Mouse (Mus musculus) midbrain, embryonic 12.5 days (tissue): Measurements from ENCODE around the gene Tsen2. TPM values are rescaled to one million over a fixed set of nuclear protein-coding genes. Genes with fewer than 3 reads are reported as not detected.

Experiments
- ATAC-seq: fragments of 200-750 bp; cut with Nextera tagmentation; 2 replicates; pipeline ENCODE4 v1.8.0; 2017; ENCODE audit warnings: low read depth, moderate TSS enrichment, moderate library complexity; ENCODE audit not compliant: low FRiP score
- H3K27ac ChIP-seq: fragments of 300-500 bp; sonication (generic); replicated peaks from 2 replicates; pipeline ENCODE4 v1.5.1; 2016; ENCODE audit warnings: mild to moderate bottlenecking
- H3K27me3 ChIP-seq: fragments of 300-500 bp; sonication (generic); 2 replicates; pipeline ENCODE4 v1.6.1; 2016; ENCODE audit warnings: mild to moderate bottlenecking
- H3K36me3 ChIP-seq: fragments of 300-500 bp; sonication (generic); 2 replicates; pipeline ENCODE4 v1.6.1; 2016
- H3K4me1 ChIP-seq: fragments of 300-500 bp; sonication (generic); 2 replicates; pipeline ENCODE4 v1.6.1; 2016
- H3K4me2 ChIP-seq: fragments of 300-500 bp; sonication (generic); replicated peaks from 2 replicates; pipeline ENCODE4 v1.6.1; 2016; ENCODE audit warnings: mild to moderate bottlenecking, moderate library complexity
- H3K4me3 ChIP-seq: fragments of 300-500 bp; sonication (generic); 2 replicates; pipeline ENCODE4 v1.5.1; 2016; ENCODE audit warnings: mild to moderate bottlenecking
- H3K9ac ChIP-seq: fragments of 300-500 bp; sonication (generic); replicated peaks from 2 replicates; pipeline ENCODE4 v1.6.1; 2016; ENCODE audit warnings: mild to moderate bottlenecking, moderate library complexity
- H3K9me3 ChIP-seq: fragments of 300-500 bp; sonication (generic); 2 replicates; pipeline ENCODE4 v1.6.1; 2016; ENCODE audit warnings: mild to moderate bottlenecking
- WGBS: fragments of 180-500 bp; shearing (Covaris S2); methylation state at CpG from one replicate; pipeline ENCODE4 v1.1.7; 2016; 5-methylcytosine and 5-hydroxymethylcytosine counted together
- polyA plus RNA-seq: library from polyadenylated mRNA; unstranded; fragments of >200 nt; fragmentation: Nextera tagmentation; extraction: Ambion mirVana; gene quantifications from 2 replicates; pipeline ENCODE4 v1.2.1, GENCODE M21; 2016

The Tsen2 gene
- 29.9 and 30.5 TPM in 2 replicates for polyA plus RNA-seq

GRCm38 (mm10) chr6:115544442-115544970 is at the start of gene Tsen2:
Gene Tsen2 (plus strand): TSS chr6:115544664.
- H3K27me3 ChIP-seq, result no peaks in the 10 kb centered on the region
- H3K36me3 ChIP-seq, result peaks cover 13% of the 10 kb centered on the region
- peak within 1 kb of the TSS; percentile 75 for H3K9ac ChIP-seq
- peaks cover 11% of the 10 kb centered on the region for H3K4me1 ChIP-seq
- peak; percentile 95 for ATAC-seq
- under 1% methylated on average over 38 of the region's 38 CpGs for WGBS
- H3K27ac ChIP-seq, result peak within 1 kb of the TSS; percentile 69
- H3K4me2 ChIP-seq, result peak within 1 kb of the TSS; percentile 65
- H3K9me3 ChIP-seq, result no peaks in the 10 kb centered on the region
- H3K4me3 ChIP-seq, result peak within 1 kb of the TSS; percentile 70

GRCm38 (mm10) chr6:115499540-115499939 is 44.9 kb upstream of the Tsen2 start:
- Histone ChIP-seq H3K9me3 (no peaks in the 10 kb centered on the region), H3K4me1 (no peaks in the 10 kb centered on the region), H3K27me3 (no peaks in the 10 kb centered on the region), H3K36me3 (no peaks in the 10 kb centered on the region), H3K27ac (no peak overlapping the region), H3K4me3 (no peak overlapping the region), H3K4me2 (no peak overlapping the region), H3K9ac (no peak overlapping the region)
- ATAC-seq, result no peak
- WGBS, result 86% methylated on average over 14 of the region's 14 CpGs

DNA sequence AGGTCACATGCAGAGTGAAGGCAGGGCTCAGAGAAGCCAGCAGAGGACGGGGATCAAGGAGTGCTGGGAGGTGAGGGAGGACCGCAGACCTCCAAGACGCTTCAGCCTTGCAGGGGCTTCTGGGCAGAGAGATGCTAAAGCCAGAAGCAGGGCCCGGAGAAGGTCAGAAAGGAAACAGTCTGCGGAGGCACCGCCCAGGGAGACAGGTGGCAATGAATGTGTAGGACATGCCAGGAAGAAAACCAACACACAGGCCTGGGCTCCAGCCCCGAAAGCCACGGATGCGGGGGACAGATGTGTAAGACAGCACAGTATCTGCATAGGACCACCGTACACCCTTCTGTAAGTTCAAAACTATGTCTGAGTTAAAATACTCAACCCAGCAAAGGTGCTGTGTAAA is 44.2 kb upstream of the Tsen2 start:
- WGBS, result 89% methylated on average over 10 of the region's 10 CpGs
- Histone ChIP-seq H3K9me3 (no peaks in the 10 kb centered on the region), H3K9ac (no peak overlapping the region), H3K27ac (no peak overlapping the region), H3K4me2 (no peak overlapping the region), H3K4me3 (no peak overlapping the region), H3K4me1 (no peaks in the 10 kb centered on the region), H3K36me3 (no peaks in the 10 kb centered on the region), H3K27me3 (no peaks in the 10 kb centered on the region)
- no peak for ATAC-seq

DNA sequence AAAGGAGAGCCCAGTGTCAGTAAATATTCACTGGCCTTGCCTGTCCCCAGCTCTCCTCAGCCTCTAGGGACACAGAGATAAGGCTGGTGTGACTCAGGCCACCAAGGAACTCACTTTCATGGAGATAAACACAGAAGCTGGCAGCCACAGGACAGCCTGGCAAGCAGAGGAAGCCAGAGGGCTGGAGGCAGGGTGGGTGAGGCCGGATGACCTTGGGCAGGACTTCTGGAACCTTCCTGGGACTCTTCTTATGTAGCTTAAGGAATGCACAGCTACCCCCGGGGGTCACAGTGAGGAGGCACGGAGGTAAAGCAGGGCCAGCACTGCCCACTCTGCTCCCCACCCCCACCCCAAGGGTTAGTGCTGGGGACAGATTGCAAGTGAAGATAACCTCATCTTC is 43.3 kb upstream of the Tsen2 start:
- no peaks in the 10 kb centered on the region for H3K9me3 ChIP-seq
- WGBS, result 59% methylated on average over 3 of the region's 3 CpGs
- ATAC-seq, result no peak
- H3K9ac ChIP-seq, result no peak overlapping the region
- H3K4me2 ChIP-seq, result no peak overlapping the region
- H3K27me3 ChIP-seq, result no peaks in the 10 kb centered on the region
- no peaks in the 10 kb centered on the region for H3K36me3 ChIP-seq
- H3K4me1 ChIP-seq, result no peaks in the 10 kb centered on the region
- no peak overlapping the region for H3K4me3 ChIP-seq
- H3K27ac ChIP-seq, result no peak overlapping the region

DNA sequence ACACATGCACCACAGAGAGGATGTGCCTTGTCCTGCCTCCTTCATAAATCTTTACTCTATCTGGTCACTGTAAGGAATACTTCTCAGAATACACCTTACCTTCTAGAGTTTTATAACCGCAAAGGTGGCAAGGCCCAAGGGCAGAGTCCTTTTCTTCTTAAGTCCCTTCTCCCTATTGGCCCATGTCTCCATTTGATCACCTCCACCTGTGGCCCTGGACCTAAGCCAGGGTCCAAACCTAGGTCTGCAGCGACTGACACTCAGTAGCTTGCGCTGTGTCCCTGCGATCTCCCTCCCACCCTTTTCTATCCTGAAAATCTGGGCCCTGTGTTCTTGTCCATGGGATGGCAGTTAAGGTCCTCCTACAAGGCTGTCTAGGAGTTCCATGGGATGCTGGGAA is 41.4 kb upstream of the Tsen2 start:
- no peak overlapping the region for H3K27ac ChIP-seq
- no peak overlapping the region for H3K9ac ChIP-seq
- WGBS, result 95% methylated on average over 4 of the region's 4 CpGs
- H3K4me3 ChIP-seq, result no peak overlapping the region
- H3K9me3 ChIP-seq, result no peaks in the 10 kb centered on the region
- no peak overlapping the region for H3K4me2 ChIP-seq
- H3K4me1 ChIP-seq, result no peaks in the 10 kb centered on the region
- no peaks in the 10 kb centered on the region for H3K36me3 ChIP-seq
- no peaks in the 10 kb centered on the region for H3K27me3 ChIP-seq
- ATAC-seq, result no peak

- H3K4me2 ChIP-seq, result no peak overlapping the region
- WGBS, result 87% methylated on average over 10 of the region's 10 CpGs
- H3K4me3 ChIP-seq, result no peak overlapping the region
- no peaks in the 10 kb centered on the region for H3K9me3 ChIP-seq
- H3K4me1 ChIP-seq, result no peaks in the 10 kb centered on the region
- no peak for ATAC-seq
- H3K9ac ChIP-seq, result no peak overlapping the region
- no peaks in the 10 kb centered on the region for H3K36me3 ChIP-seq
- H3K27ac ChIP-seq, result no peak overlapping the region
- H3K27me3 ChIP-seq, result no peaks in the 10 kb centered on the region
Observed at GRCm38 (mm10) chr6:115503549-115504159, 40.8 kb upstream of the Tsen2 start.

GRCm38 (mm10) chr6:115504160-115504558 is 40.3 kb upstream of the Tsen2 start:
- 93% methylated on average over 3 of the region's 3 CpGs for WGBS
- Histone ChIP-seq H3K9me3 (no peaks in the 10 kb centered on the region), H3K27ac (no peak overlapping the region), H3K4me2 (no peak overlapping the region), H3K4me3 (no peak overlapping the region), H3K36me3 (no peaks in the 10 kb centered on the region), H3K4me1 (no peaks in the 10 kb centered on the region), H3K9ac (no peak overlapping the region), H3K27me3 (no peaks in the 10 kb centered on the region)
- no peak for ATAC-seq

GRCm38 (mm10) chr6:115504915-115505314 is 39.5 kb upstream of the Tsen2 start:
- 83% methylated on average over 5 of the region's 5 CpGs for WGBS

DNA sequence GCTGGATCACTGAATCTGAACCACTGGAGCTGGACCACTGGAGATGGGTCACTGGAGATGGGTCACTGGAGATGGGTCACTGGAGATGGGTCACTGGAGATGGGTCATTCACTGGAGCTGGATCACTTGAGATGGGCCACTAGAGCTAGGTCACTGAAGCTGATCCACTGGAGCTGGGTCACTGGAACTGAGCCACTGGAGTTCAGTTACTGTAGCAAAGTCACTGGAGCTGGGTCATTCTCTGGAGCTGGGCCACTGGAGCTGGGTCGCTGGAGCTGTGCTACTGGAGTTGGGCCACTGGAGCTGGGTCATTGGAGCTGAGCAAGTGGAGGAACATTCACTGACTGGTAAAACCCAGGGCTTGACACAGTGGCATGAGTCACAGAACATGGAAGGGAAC is 38.0 kb upstream of the Tsen2 start:
- WGBS, result 85% methylated on average over 1 of the region's 1 CpGs
- H3K27ac ChIP-seq, result no peak overlapping the region
- H3K9ac ChIP-seq, result no peak overlapping the region
- no peaks in the 10 kb centered on the region for H3K36me3 ChIP-seq
- no peaks in the 10 kb centered on the region for H3K4me1 ChIP-seq
- no peaks in the 10 kb centered on the region for H3K27me3 ChIP-seq
- no peak overlapping the region for H3K4me2 ChIP-seq
- H3K4me3 ChIP-seq, result no peak overlapping the region
- ATAC-seq, result no peak
- no peaks in the 10 kb centered on the region for H3K9me3 ChIP-seq

More at GRCm38 (mm10) chr6:115504915-115505314, 39.5 kb upstream of the Tsen2 start:
- Histone ChIP-seq H3K27ac (no peak overlapping the region), H3K27me3 (no peaks in the 10 kb centered on the region), H3K4me2 (no peak overlapping the region), H3K4me1 (no peaks in the 10 kb centered on the region), H3K9ac (no peak overlapping the region), H3K36me3 (no peaks in the 10 kb centered on the region), H3K4me3 (no peak overlapping the region), H3K9me3 (no peaks in the 10 kb centered on the region)
- ATAC-seq, result no peak

DNA sequence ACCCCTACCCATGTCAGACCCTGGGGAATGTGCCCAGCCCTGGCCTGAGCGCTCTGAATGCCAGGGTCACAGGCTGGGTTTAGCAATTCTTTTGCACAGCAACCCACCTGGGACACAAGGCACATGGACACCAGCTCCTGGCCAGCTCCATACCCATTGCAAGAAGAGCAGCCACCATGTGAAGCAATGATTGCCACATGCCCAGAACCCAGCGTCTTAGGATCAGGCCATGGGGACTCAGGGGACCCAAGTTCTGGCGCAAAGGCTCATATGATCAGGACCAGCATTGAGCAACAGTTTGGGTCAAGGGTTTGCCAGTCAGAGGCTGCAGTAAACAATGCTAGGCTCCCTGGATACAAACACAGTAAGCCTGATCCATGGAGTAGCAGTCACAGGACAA is 33.0 kb upstream of the Tsen2 start:
- no peak for ATAC-seq
- Histone ChIP-seq H3K4me3 (no peak overlapping the region), H3K27ac (no peak overlapping the region), H3K9ac (no peak overlapping the region), H3K9me3 (no peaks in the 10 kb centered on the region), H3K4me1 (no peaks in the 10 kb centered on the region), H3K27me3 (no peaks in the 10 kb centered on the region), H3K4me2 (no peak overlapping the region), H3K36me3 (no peaks in the 10 kb centered on the region)
- WGBS, result 88% methylated on average over 3 of the region's 3 CpGs

DNA sequence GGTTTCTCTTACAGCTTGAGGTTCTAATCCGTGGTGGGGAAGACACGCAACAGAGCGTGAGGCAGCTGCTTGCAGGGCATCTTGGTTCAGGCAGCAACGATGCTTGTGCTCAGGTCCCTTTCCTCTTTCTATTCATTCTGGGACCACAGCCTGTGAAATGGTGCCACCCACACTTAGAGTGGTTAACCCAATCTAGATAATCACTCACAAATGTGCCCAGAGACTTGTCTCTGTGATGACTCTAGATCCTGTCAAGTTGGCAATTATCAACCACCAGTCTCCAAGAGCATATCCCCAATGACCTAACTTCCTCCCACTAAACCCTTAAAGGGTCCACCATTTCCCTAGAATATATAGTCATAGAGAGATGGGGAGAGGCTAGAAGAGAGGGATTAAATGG is 31.3 kb upstream of the Tsen2 start:
- no peak overlapping the region for H3K4me3 ChIP-seq
- H3K4me2 ChIP-seq, result no peak overlapping the region
- H3K27me3 ChIP-seq, result no peaks in the 10 kb centered on the region
- no peak for ATAC-seq
- H3K9ac ChIP-seq, result no peak overlapping the region
- H3K27ac ChIP-seq, result no peak overlapping the region
- H3K36me3 ChIP-seq, result no peaks in the 10 kb centered on the region
- 93% methylated on average over 4 of the region's 4 CpGs for whole genome bisulfite sequencing
- no peaks in the 10 kb centered on the region for H3K4me1 ChIP-seq
- no peaks in the 10 kb centered on the region for H3K9me3 ChIP-seq

DNA sequence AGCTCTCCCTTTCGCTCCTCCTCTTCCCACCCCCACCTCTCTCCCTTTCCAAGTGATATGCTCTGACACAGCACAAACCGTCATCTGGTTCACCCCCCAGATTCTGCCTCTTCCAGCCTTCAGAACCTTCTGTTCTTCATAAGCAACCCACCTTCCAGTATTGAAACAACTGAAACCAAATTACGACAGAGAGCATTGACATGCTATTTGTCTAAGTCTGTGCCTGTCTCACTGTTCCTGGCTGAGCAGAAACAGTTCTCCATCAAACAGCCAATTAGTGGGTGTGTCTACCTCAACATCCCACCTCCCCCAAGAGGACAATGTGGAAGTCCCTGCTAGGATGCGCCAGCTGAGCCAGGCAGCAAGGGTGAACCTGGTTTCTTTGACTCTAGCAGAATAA is 26.6 kb upstream of the Tsen2 start:
- H3K27me3 ChIP-seq, result peaks cover 4% of the 10 kb centered on the region; the same call in 1 of the 2 replicates
- no peaks in the 10 kb centered on the region for H3K9me3 ChIP-seq
- H3K9ac ChIP-seq, result no peak overlapping the region
- H3K36me3 ChIP-seq, result no peaks in the 10 kb centered on the region
- no peaks in the 10 kb centered on the region for H3K4me1 ChIP-seq
- no peak overlapping the region for H3K4me2 ChIP-seq
- H3K27ac ChIP-seq, result no peak overlapping the region
- ATAC-seq, result no peak
- H3K4me3 ChIP-seq, result no peak overlapping the region
- WGBS, result 87% methylated on average over 4 of the region's 4 CpGs

- WGBS, result 77% methylated on average over 2 of the region's 2 CpGs
Observed at GRCm38 (mm10) chr6:115518352-115518751, 26.1 kb upstream of the Tsen2 start.

More at GRCm38 (mm10) chr6:115518352-115518751, 26.1 kb upstream of the Tsen2 start:
- Histone ChIP-seq H3K4me2 (no peak overlapping the region), H3K27me3 (peaks cover 4% of the 10 kb centered on the region; the same call in 1 of the 2 replicates), H3K4me3 (no peak overlapping the region), H3K9ac (no peak overlapping the region), H3K4me1 (no peaks in the 10 kb centered on the region), H3K27ac (no peak overlapping the region), H3K9me3 (no peaks in the 10 kb centered on the region), H3K36me3 (no peaks in the 10 kb centered on the region)
- no peak for ATAC-seq
